Mouse (Mus musculus): ENCODE results near the gene Il20rb.

Gene Il20rb

DNA sequence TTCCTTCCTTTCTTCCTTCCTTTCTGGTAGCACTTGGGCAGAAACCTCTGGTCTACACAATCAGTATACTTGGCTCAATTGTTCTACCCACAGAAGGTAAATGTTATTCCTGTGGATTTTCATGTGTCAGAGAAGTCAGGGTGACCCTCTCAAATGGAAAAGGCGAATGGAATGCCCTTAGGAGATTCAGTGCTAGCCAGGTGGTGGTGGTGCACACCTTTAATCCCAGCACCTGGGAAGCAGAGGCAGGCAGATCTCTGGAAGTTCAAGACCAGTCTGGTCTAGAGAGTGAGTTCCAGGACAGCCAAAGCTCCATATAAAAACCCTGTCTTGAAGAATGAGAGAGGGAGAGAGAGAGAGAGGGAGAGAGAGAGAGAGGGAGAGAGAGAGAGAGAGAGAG is 16.4 kb downstream of the Il20rb start:
- no peak for DNase-seq

DNA sequence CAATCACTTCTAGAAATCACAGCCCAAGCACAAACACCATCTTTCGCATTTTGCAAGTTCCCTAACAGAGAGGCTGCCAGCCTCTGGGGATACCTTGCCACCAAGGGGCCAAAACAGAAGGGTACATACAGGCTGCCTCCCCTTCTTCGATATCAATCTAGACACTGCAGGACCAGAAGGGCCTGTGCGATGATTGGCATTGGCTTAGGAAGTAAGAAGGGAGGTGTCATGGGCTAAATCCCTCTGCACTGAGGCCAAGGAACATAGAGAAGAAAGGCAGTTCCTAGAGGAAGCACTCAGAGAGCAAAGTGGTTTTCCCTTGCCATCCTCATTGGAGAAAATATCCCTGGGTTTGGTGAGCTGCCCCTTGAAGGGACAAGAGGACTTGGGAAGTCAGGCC is 16.9 kb downstream of the Il20rb start:
- DNase-seq = no peak

DNA sequence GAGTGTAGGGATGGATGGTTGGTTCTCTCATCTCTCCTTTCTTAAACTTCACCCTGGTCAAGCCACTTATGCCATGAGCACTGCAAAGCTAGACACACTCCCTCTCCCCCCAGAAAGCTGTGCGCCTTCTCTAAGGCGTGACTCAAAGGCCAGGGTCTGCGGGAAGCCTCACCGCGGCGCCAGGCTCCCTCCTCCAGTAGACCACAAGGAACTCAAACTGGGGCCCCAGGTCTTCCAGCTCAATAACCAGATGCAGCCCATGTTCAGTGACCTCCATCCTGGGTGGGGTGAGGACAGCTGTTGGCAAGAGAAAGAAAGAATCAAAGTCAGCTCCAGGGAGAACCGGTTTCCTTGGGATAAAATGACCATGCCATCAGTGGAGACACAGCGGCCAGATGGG is 18.4 kb downstream of the Il20rb start:
- no peak for DNase-seq

DNA sequence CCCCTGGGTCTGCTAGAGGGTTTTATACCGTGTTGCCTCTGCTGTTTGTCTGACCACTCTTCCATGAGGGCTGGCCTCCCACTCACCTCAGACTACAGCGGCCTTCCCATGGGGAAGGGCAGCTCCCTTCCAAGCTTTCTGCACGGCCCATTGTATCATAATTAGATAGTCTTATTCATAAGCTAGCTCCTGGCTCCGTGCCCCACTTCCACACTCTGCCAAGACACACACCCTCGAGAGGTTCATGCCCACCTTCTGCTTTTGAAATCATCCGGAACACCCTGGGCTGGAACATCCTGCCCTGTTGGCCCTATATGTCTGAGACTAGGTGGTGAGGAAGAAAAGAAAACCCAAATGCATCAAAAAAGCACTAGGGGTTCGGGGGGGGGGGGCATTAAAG is 18.9 kb downstream of the Il20rb start:
- DNase-seq = peak; percentile 71

DNA sequence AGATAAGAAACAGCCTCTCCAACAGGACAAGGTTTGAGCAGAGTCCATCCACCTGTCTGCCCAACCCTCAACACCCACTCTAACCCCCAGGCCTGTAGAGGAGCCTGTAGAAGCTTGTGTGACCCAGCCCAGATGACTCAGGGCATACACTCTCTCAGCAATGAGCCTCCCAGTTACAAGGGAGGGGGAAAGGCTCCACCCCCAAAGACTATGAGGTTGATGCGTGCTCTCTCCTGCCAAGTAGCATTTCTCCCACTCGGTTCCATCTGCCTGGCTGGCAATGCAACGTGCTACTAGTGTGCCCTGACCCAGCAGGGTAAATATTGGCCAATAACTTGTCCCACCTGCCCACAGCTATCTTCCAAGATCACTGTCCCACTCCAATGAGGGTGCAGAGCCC is 19.8 kb downstream of the Il20rb start:
- no peak for DNase-seq

DNA sequence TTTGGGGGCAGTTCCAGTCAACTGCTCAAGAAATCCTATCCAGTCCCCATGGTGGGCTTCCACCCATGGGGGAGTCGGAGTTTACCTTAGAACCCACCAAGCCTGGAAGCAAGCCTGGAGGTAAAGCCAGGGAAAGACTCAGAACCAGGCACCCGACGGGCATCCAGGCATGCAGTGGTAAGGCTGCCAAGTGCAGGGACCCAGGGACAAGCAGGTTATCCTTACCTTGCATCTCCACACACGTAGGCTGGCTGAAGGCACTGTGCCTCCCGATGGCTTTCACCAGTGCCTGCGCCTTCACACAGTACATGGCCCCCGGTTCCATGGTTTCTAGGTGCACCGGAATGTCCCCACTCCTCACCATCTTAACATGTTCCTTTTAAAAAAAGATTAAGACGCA is 20.6 kb downstream of the Il20rb start:
- no peak for DNase-seq

DNA sequence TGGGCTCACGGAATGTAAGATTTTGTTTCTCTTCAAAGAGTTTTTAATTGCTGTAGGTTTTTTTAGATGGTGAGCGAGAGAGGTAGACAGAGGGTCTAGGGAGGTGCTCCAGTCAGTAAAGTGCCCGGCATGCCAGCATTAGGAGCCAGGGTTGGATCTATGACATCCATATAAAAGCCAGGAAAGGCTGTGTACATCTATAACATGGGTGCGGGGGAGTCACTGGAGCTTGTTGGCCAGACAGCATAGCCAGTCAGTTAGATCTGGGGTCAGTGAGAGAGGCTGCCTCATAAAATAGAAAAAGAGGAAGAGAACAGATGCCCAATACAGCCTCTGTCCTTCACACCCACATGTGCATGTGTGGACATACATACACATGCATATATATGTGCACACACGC is 21.2 kb downstream of the Il20rb start:
- no peak for DNase-seq

DNA sequence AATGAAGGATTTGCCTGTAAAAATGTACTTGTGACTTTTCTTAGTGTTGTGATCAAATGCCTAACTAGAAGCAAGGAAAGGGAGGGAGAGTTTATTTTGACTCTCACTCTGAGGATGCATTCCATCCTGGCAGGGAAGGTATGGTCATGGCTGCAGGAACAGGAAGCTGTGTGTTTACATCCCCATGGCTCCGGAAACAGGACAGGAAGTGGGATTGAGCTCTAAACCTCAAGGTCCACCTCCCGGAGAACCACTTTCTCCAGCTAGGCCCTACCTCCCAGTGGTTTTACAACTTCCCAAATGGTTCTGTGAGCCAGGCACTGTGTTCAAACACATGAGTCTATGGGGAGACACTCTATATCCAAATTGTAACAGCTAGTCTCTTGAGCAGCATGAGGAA is 22.8 kb downstream of the Il20rb start:
- no peak for DNase-seq

DNA sequence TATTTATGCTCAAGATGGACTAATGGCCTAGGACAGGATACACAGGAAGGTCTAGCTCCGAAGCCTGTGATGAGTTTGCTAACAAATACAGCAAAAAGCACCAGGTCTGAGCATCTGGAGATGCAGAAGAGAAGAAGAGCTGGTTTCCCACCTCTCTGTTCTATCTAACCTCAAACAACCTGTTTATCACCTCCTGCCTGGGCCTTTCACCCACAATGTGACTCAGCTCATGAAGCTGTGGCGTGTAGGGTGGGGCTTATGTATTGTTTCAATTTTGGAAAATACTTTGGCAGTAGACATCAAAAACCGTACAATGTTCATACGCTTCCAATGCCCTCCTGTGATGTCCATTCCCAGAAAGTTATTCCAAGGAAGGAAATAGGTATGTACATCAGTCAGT is 24.5 kb downstream of the Il20rb start:
- DNase-seq = no peak

DNA sequence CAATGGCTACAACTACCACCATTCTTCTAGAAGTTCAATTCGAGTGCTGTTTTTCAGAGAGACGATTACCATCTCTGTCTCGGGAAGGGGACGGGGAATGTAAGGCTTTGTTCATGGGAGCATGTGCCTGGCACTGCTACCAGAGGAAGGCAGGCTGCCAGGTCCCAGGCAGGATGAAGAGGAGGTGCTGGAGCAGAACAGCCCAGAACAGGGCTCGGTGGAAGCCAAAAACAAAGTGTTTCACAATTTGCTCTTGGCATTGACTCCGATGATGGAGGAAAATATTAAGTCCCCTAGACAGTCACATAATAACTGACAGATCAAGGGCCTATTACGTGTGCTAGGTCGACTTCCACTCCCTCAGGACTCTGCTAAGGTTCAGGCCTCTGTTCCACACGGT is 24.9 kb downstream of the Il20rb start:
- DNase-seq = peak; percentile 49

DNA sequence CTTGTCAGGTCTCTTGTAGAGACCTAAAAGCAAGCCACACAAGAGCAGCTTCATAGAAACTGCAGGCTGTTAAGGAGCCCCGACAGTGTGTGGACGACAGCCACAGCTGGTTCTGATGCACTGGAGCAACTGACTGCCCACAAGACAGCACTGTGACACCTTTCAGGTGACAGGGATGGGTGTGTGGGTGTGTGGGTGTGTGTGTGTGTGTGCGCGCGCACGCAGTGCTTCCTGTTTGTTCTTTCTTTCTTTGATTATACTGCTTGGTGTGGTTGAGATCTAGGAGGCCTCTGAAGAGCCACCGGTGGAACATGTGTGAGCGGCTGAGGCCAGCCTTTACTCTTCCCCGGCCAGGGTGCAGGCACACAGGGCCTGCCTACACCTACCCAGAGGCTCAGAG is 26.4 kb downstream of the Il20rb start:
- DNase-seq = no peak

DNA sequence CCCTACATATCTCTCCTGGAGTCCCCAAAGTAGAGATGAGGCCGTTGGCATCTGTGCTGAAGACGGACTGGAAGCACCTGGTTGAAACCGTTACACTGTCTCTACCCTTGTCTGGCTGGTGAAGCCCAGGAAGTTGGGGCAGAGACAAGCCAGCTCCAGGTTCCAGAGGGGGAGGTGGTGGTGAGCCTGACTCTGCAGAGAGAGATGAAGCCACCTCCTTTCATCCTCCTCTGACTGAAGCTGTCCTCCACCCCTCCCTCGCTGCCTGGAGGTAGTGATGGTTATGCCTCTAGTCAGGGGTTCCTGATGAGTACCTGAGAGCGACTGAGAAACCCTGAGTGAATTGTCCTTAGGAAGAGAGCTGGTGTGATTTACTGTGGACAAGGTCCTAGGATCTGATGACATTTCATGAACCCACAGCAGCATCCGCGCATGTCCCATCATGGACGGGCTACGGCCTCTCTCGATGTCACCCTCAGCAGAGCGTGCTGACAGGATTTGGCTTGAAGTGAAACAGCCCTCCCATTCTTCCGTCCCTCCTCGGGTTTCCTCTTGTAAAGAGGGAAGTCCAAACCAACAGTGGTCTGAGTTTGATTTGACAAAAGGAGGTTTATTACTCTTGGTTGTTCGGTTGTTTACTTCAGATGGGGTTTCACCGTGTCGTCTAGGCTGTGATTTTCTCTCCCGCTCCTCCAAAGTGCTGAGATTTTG is 28.5 kb downstream of the Il20rb start:
- DNase-seq = no peak

DNA sequence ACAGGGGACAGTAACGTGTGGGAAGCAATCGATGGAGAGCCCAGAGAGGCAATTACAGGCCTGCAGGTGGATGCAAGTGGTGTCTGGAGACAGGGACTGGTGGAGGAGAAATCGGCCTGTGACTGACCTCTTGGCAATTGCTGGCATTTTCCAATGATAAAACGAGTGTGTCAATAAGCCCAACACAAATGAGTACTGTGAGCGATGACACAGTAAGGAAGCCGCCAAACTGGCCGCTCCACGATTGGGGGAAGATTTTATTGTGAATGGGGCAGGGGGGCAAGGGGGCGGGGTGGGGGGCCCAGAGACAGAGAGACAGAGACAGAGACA is 32.0 kb downstream of the Il20rb start:
- DNase-seq = no peak

DNA sequence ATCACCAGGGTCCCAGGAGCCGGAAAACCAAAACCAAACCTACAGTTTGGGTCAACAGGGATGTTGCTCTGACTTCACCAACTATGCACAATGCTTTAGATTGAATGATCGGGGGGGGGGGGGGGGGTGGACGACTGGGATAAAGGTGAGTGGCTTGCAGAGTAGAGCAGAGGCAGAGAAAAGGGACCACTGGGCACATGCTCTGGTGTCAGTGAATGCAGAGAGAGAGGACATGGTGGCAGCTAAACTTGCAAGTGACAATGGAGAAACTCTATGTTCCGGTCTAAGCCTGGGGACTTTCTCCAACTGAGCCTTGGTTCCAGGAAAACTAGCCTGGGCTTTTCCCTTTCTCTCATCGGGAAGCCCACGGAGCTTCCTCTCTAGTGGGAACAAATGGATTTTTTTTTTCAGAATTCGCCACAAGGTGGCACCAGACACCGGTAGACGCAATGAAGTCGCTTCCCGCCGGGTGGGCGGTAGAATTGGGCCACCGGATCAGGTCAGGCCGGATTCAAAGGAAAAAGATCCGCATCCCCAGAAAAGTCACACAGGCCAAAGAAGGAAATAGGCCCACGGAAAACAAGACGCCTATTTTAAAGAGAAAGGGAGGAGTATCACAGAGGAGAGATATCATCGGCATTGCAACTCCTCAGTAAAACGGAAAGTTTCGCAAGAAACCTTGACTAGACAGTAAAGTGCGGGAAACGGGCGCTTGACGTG is 32.5 kb downstream of the Il20rb start:
- peak; percentile 88 for DNase-seq

DNA sequence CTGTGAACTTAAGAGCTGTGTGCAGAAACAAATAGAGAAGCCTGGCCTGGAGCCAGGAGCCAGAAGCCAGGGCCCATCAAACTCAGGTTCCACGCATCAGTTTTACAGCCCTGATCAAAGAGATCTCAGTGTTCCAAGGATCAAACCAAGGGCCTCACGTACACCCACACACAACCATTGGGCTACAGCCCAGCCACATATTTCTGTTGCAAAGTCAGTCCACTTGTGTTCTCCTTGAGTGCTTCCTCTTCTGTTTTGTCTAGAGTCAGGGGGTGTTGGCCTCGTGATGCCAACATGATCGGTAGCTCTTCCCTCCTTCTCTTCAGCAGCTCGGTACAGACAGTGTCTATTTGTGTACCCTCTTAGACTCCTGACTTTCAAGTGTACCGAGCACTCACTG is 34.2 kb downstream of the Il20rb start:
- DNase-seq = peak; percentile 33

DNA sequence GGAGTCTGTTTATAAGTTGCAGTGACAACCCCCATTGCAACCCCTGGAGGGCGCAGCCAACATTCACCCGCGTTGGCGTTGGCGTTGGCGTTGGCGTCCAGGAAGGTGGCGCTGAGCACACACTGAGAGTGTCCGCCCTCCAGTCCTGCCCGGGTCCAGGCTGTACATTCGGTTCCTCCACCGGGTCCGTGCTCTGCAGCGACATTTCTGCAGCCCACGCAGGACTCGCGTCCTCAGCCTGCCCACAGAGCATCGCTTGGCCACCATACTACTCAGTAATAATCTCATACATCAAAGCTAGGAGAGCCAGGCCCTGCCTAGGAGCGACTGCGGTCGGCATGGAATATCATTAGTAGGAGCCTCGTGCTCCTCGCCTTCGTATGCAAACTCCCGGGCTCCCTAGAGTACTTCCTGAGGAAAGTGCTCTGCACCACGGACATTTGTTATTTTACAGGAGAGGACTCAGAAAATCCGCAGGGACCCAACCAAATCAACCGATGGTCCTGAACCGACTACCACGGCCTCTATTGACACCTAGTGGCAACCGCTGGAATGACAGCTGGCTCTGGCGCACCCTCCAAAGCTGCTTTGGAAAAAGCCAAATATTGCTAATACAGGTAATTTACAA is 40.4 kb downstream of the Il20rb start:
- DNase-seq = peak; percentile 89

DNA sequence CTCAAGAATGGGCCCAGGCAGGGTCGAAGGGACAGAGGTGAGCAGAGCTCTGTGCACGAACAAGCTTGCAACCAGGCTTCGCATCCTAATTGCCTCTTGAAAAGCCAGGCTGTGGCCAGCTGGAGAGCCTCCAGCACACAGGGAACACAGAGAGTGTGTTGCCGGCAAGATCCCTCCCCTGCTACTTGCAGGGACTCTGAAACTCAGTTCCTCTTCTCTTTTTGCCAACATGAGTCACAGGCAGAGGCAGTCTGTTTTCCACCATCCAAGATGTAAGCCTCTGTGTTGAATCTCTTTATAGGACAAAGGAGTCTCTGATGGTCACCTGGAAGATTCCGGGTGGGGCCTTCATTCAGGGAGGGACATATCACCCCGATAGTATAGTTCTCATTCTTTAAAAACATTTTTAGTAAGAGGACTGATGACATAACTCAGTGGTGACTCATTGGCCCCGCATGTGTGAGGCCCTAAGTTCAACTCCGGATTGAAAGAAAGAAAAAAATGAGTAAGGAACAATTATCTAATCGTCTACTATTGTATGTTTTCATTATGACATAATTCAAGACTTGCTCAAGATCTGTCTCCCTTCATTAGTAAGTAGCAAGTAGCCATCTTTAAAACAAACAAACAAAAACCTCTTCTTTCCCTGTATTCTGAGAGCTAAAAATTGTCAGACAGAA is 46.3 kb downstream of the Il20rb start:
- peak; percentile 31 for DNase-seq

DNA sequence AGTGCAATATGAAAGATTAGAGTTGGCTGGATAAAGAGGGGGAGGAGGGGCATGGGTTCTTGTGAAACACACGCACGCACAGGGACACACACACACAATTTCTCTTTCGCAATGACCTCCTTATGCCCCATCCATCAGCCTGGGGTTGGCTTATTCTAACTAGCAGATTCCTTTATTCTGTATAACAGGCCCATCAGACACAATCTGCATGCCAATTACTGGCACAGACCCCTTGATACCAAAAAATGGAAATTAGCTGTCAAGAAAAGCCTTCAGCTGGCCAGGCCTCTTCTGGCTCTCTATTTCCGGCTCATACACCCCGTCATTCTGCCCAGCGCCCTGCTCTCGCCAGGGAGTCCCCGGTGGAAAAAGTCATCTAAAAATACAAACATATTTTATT is 47.1 kb downstream of the Il20rb start:
- DNase-seq = no peak

DNA sequence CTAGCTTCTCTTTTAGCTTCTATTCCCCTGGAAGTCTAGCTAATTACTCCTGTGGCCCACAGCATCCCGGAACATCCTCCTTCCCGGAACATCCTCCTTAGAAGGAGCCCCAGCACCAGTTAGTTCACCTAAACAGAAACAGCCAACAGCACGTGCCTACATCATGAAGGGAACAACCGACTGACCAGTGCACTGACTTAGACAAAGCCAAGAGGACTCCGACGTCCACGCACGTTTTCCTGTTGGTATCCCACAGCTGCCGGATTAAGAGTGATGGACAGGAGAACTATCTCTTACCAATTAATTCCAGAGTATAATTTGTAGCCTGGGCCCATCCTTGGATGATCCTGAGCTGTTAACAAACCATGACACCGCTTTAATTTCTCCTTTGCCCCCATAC is 47.6 kb downstream of the Il20rb start:
- no peak for DNase-seq

DNA sequence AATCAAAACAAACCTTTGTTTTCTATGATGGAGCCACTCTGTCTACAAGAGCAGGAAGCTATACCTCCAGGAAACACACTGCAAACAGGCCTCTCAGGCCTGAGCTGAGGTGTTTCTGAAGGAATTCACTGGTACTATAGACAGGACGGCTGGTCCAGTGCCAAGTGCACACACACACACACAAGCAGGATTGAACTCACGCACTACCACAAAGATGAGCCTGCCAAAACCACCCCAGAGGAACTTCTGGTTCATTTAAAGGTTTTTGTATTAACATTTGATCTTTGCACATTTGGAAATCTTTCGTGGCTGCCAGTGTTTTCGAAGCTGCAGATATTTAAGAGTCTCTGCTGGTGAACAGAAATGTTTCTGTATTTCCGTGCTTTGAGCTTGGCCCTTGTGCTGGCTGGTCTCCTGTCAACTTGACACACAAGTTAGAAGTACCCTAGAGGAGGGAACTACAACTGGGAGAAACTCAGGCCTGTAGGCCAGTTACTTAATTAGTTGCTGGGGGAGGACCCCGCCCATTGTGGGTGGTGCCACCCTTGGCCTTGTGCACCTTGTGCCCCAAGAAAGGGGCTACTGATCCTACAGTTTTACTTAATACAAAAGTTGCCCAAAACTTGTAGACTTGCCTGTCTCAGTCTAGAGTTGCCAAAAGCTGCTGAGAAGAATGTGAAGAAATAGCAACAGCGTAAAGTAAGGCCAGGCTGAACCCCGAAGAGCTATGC is 49.6 kb downstream of the Il20rb start:
- no peak for DNase-seq

DNA sequence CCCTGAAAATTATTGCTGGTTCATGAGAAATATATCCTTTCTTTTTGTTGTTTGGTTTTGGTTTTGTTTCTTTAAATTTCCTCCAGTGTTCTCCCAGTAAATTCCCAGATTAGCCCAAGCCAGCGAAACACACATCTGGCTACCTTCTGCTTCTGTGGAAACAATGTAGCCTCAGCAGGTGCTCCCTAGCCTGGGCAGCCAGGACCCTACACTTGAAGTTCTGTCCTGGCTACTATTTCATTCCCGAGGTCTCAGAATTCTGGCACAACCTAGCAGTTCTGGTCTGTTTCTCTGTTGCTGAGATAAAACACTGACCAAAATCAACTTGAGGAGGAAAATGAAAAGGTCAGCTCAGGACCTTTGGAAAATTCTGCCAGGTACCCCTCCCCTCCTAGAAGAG is 55.2 kb downstream of the Il20rb start:
- no peak for DNase-seq

DNA sequence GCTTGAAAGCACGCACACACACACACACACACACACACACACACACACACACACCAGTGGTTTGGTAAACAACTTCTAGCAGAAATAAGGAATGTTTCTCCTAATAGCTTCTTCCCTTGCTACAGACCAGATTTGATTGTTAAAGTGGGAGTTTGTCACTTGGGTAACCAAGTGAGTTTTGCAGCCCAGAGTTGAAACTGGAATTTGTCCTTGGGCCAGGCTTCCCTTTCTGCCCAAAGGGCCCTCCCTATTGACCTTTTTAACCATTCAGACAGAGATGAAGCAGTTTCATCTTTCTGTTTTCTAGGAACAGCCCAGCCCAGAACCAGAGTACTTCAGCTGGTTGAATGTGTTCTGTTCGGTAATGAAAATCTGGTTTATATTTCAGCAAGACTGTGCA is 55.7 kb downstream of the Il20rb start:
- DNase-seq = no peak

DNA sequence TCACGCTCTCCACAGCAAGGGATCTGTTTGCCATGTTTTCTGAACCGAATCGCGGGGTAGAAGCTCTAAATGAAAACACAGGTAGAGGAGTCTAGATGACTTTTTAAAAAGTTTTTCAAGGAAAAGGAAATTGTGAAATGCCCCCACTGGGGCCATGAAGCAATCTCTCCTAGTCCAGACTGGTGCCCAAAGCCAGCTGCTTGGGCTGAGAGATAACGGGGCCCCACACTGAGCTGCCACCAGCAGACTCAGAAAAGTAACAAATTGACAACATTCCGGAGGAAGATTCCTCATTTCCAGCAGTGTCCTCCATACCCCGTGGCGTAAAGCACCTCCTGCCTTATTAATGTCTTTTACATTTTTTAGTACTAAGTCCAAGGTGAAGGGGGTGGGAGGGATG is 66.9 kb downstream of the Il20rb start:
- no peak for DNase-seq

Measured in kidney, postnatal 10 days (tissue).